Mouse (Mus musculus) thymus, postnatal 25 days (tissue): ENCODE results near the gene St6galnac4.

Experiments
- DNase-seq: peaks from one replicate; pipeline ENCODE4 v3.0.0; 2022

The St6galnac4 gene

GRCm38 (mm10) chr2:32604631-32605030 lies 17.7 kb downstream of the St6galnac4 start:
- no peak for DNase-seq

- peak; percentile 77 for DNase-seq
Observed at GRCm38 (mm10) chr2:32606161-32607142, 19.6 kb downstream of the St6galnac4 start.

- peak; percentile 31 for DNase-seq
Observed at GRCm38 (mm10) chr2:32607262-32607947, 20.5 kb downstream of the St6galnac4 start.

GRCm38 (mm10) chr2:32608141-32608777 lies 21.4 kb downstream of the St6galnac4 start:
- peak; percentile 26 for DNase-seq

- DNase-seq: no peak
Observed at GRCm38 (mm10) chr2:32608778-32609435, 22.0 kb downstream of the St6galnac4 start.

- DNase-seq: peak; percentile 51
Observed at GRCm38 (mm10) chr2:32610610-32611229, 23.8 kb downstream of the St6galnac4 start.

GRCm38 (mm10) chr2:32612274-32612673 lies 25.4 kb downstream of the St6galnac4 start:
- no peak for DNase-seq

- no peak for DNase-seq
Observed at GRCm38 (mm10) chr2:32617109-32617508, 30.2 kb downstream of the St6galnac4 start.

GRCm38 (mm10) chr2:32617601-32618000 lies 30.7 kb downstream of the St6galnac4 start:
- no peak for DNase-seq

GRCm38 (mm10) chr2:32618051-32618450 lies 31.2 kb downstream of the St6galnac4 start:
- no peak for DNase-seq

GRCm38 (mm10) chr2:32620682-32621516 lies 34.0 kb downstream of the St6galnac4 start:
- DNase-seq: no peak

GRCm38 (mm10) chr2:32621517-32621859 lies 34.6 kb downstream of the St6galnac4 start, which contains the start of gene Ak1:
TSS of gene Ak1 (plus strand) at chr2:32621758.
- DNase-seq: no peak

- DNase-seq: no peak
Observed at GRCm38 (mm10) chr2:32624111-32624748, 37.3 kb downstream of the St6galnac4 start.

- DNase-seq: no peak
Observed at GRCm38 (mm10) chr2:32625212-32625872, 38.4 kb downstream of the St6galnac4 start.

GRCm38 (mm10) chr2:32625873-32626694 lies 39.2 kb downstream of the St6galnac4 start:
- no peak for DNase-seq

GRCm38 (mm10) chr2:32627266-32628043 lies 40.6 kb downstream of the St6galnac4 start:
- no peak for DNase-seq

GRCm38 (mm10) chr2:32628044-32628550 lies 41.2 kb downstream of the St6galnac4 start:
- no peak for DNase-seq

- no peak for DNase-seq
Observed at GRCm38 (mm10) chr2:32628729-32629128, 41.8 kb downstream of the St6galnac4 start.
